Mouse (Mus musculus) c-Kit-positive CD71-negative TER-119-negative erythroid progenitor cells, embryonic 14.5 days (primary cell): ENCODE measurements around the gene Pigu.

Experiments used
- DNase-seq: peaks from one replicate; pipeline ENCODE4 v3.0.0-alpha.2; 2013; ENCODE audit warnings: low read depth

Pigu gene

DNA sequence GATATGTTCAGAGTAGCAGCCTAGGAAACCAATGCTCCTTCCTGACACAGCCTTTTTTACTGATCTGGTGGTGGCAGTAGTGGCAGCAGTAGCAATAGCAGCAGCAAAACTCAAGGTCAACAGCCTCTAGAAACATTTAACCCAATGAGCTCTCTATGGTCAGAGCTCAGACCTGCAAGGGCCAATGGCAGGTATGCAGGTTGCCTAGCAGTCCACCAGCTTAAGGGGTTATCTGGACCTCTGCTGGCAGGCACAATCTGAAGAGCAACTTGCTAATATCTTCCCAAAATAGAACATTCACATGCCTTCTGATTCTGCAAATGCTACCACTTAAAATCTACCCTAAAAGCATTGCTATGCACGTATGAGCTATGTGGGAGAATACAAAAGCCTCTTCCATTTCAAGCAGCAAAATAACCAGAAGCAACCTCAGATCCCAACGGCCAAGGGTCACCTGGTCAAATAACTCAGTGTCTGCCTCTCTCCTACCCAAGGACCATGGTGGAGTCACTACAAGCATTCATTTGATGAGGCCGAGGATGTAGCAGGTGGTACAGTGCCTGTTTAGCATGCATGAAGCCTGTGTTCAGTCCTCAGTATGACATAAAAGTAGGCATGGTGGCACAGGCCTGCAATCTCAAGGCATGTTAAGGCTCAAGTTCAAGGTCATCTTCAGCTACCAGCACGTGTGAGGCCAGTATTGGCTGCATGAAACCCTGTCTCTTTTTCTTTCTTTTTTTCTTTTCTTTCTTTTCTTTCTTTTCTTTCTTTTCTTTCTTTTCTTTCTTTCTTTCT, 69.6 kb downstream of the Pigu start:
- no peak for DNase-seq

DNA sequence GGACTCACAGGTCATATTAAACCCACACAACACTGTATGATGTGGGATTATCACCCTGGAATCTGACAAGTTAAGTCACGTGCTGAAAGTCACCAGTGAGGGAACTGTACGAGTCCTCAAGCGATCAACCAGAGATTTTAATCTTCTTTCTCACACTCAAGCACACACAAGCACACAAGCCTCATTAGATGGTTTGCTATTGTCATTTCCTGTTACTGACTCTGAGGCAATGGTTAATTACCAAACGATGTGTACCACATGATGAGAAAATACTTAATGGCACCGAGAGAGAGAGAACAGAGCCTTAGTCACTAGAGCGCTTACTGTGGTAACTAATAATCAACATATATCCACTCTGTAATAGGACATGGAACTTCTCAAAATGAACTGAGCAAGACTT, 71.5 kb downstream of the Pigu start:
- no peak for DNase-seq

DNA sequence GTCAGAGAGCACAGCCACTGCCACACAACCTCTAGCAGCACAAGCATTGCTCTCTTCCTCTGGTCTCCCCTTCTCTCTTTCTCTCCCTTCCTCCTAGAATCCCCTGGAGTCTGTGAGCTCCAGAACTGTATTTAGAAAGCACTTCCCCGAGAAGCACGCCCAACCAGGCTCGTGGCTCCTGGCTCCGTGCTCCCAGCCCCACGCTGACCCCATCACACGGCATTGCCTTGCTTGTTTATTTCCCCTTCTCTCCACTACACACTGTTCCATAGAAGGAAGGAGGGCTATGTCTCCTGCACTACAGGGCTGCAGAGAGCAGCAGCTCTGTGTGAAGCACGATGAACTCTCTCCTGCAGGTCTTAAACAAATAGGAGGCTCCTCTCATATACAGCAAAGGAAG, 72.6 kb downstream of the Pigu start:
- no peak for DNase-seq

GRCm38 (mm10) chr2:155283793-155284192, 73.4 kb downstream of the Pigu start:
- no peak for DNase-seq

DNA sequence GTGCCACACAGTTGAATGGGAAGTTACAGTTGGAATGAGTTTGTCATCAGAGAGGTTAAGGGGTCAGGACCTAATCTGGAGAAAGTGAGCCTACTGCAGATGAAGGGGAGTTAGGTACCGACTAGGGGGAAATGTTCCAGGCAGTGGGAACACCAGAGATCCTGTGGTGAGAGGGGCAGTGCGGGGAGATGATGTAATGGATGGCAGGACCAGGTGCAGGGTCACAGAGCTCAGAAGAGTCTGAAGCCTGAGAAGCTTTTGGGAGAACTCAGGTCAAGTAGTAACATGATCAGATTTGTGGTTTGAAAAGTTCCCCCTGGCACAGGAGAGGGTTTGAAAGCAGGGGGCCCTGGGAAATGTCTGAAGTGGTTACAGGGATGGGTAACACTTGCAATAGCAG, 77.1 kb downstream of the Pigu start:
- no peak for DNase-seq

DNA sequence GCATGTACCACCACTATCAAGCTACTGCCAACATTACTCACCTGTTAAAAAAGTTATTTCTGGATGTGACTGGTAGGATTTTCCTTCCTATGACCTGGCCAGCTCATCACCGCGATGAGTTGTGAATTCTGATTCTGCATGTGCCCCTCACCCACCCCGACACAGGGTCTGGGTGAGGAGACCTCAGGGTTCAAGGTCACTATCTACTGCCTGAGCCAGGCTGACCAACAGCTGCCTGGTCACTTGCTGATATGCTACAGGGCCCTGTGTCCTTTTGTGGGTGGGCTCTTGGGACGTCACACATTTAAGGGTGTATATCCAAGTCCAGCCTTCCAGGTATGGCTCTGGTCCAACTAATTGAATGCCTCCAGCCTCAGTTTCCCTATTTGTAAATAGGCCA, 78.1 kb downstream of the Pigu start:
- no peak for DNase-seq

GRCm38 (mm10) chr2:155278361-155278760, 78.9 kb downstream of the Pigu start:
- no peak for DNase-seq

- DNase-seq = no peak
Measured at GRCm38 (mm10) chr2:155277721-155278120, 79.5 kb downstream of the Pigu start.

DNA sequence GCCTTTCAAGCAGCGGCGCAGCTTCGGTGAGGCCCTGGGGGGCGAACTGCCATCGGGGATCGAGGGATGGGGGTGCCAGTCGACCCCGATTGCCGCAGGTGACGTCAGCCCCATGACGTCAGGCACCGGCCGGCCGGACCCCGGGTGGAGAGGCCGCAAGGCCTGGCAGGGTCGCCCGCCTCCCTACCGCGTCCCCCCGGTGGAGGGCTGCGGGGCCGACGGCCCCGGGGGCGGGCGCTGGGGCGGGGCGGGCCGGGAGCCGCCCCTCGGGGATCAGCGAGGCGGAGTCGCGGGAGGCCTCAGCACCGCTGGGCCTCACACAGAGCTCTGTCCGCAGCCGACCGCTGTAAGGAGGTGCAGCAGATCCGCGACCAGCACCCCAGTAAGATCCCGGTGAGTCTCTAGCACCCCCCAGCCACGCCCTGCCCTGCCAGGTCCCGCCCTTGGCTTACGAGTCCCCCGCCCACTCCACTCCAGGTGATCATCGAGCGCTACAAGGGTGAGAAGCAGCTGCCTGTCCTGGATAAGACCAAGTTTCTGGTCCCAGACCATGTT, 80.5 kb downstream of the Pigu start:
- peak; percentile 29 for DNase-seq

GRCm38 (mm10) chr2:155276195-155276594, 81.0 kb downstream of the Pigu start, which contains the start of gene Map1lc3a:
Gene Map1lc3a (plus strand): TSS chr2:155276297.
- DNase-seq = peak; percentile 92

GRCm38 (mm10) chr2:155273603-155274002, 83.6 kb downstream of the Pigu start:
- DNase-seq = no peak

DNA sequence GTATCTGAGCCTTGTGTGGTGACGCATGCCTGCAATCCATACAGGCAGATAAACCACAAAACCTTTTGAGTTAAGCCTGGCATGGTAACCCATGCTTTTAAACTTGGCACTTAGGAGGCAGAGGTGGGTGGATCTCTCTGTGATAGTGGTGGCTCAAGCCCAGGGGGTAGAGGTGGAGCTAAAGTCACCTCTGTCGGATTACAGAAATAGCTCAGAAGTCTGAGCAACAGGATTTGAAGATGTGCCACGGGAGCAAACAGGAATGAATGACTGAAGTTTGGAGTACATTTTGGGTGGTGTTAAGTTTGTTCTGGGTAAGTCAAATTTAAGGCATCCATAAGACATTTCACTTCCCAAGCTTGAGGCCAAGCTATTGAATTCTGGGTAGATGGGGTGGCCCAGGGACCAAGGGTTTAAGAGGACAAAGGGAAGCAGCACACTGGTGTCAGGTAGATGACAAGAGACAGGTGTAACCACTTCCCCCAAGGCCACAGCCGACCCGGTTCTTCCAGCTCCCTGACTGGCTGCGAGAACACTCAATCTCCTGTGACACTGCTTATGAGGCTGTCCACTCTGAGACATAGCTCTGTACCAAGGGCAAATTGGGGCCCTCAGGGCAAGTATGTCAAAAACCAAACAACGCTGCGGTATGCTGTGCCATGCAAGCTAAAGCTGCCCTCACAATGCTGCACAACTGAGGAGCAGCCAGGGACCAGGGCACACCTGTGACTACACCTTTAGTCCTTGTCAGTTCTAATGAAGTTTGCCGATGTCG, 84.6 kb downstream of the Pigu start:
- no peak for DNase-seq

- DNase-seq = peak; percentile 25
Measured at GRCm38 (mm10) chr2:155271957-155272356, 85.3 kb downstream of the Pigu start.

DNA sequence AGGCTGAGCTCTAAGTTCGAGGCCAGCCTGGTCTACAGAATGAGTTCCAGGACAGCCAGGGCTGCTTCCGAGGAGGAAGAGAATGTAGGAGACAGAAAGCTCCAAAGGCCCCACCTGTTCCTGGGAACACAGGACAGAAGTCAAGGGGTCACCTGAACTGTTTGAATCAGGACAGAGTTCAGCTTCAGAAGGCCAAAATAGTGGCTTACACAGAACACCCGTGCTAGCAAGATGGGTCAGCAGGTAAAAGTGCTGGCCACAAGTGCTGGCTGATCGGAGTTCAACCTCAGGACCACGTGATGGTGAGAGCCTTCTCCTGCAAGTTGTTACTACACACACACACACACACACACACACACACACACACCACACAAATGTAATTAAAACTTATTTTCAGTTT, 90.3 kb downstream of the Pigu start:
- no peak for DNase-seq

- DNase-seq = no peak
Measured at GRCm38 (mm10) chr2:155265526-155265925, 91.7 kb downstream of the Pigu start.

DNA sequence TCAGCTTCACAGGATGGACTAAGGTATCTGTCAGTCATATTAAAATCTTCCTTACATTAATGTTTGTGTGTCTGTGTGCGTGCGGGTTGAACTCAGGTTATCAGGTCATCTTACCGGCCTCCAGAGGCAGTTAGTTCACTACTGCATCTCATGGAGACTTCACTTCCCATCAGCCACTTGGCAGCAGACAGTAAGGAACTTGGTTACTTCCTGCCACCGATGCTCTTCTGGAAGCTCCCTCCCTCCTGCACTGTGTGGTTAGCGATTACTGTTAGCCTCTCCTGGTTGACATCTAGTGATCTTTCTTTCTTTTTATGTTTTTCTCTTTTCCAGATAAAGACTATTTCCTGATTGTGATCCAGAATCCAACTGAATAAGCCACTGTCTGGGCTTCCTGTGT, 107.6 kb downstream of the Pigu start:
- no peak for DNase-seq

- no peak for DNase-seq
Measured at GRCm38 (mm10) chr2:155248718-155249117, 108.5 kb downstream of the Pigu start.

- DNase-seq = no peak
Measured at GRCm38 (mm10) chr2:155248206-155248605, 109.0 kb downstream of the Pigu start.

DNA sequence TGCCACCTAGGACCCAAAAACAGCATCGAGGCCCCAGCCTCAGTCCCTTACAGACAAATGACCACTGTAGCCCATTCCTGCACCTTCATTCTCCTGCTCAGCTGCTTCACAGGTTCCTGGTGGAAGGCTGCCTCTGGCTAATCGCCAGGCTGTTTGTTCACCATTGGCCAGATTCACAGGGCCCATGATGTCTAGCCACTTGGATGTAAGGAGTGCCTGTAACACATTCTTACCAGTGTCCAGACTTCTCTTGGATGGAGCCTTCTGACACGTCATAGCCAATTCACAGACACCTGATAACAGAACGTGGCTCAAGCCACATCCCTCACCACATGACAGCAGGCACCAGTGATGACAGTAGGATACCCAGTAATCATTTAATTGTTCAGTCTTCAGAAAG, 111.0 kb downstream of the Pigu start:
- DNase-seq = no peak

DNA sequence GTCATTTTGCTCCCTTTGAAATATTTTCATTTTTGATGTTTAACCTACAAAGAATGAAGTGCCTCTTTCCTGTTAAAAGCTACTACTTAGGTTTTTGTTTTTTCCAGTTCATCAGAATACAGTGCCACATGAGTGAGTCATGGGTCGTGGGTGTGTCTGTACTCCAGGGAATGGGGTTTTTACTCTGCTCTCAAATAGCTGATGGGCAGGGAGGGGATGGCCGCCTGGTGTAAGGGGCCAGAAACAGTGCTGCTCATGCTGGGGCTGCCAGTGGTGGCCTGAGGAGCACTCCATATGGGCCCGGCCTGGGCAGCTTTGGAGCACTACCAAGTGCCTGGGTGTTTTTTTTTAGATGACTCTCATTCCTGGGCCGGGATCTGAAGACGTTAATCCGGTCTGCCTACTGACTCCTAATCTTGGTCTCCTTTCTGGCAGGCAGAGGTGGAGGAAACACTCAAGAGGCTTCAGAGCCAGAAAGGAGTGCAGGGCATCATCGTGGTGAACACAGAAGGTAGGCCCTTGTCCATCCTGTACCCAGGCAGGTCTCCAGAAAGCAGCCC, 114.9 kb downstream of the Pigu start:
- no peak for DNase-seq

GRCm38 (mm10) chr2:155240915-155241314, 116.3 kb downstream of the Pigu start:
- DNase-seq = no peak

DNA sequence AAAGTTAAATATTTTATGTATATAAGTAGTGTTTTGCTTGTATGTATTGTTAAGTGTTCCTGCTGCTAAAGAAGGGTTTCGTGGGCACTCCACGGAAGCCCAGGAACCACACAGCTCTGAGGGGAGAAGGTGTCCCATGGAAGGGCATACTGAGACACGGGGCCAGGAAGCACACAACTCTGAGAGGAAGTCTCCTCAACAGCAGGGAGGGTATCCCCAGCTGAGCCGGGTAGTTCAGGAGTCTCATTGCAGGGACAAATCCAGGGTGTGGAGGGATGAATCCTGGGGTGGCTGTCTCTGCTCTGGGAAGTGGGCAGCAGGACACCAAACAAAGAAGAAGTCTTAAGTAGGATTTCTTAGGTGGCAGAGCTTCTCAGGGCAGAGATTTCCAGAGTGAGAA, 120.0 kb downstream of the Pigu start:
- DNase-seq = no peak
